Mouse (Mus musculus) hindlimb bud, embryonic 11.5 days (tissue): ENCODE measurements around the gene Mmp9.

Experiments used
- DNase-seq: peaks from one replicate; pipeline ENCODE4 v3.0.0-alpha.2; 2012; ENCODE audit warnings: low read depth, low spot score; ENCODE audit errors: extremely low spot score

Mmp9 gene

DNA sequence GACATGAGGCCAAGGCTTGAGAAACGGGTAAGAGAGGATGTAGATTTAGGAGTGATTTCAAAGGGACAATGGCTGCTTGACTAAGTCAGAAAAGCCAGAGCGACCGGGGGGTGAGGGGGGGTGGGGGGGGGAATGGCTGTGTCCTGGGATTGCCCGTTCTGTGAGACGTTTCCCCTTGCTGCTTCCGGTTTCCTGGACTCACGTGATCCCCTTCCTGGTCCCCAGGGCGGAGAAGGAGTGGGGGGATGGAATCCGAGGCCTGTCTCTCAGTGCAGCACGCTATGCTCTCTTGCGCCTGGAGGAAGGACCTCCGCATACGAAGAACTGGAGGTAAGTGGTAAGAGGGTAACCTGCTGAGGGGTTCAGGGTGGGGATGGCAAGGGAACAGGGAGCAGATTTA, 48.2 kb downstream of the Mmp9 start:
- DNase-seq = no peak

DNA sequence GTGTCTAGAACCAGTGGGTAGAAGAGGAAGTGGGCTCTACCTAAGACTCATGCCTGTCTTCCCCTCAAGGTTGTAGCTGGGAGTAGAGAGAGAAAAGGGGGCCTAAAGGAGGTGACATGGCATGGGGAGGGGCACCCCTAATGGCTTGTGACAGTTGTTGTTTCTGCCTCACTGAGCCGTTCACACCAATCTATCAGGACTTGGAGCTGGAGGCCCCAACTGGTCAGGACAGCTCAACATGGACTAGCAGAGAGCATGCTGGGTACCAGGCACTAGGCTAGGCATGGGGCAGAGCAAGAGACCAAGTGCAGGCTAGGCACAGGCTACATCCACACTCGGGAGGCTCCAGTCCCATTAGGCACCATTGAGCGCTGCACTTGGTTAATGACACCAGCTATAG, 50.5 kb downstream of the Mmp9 start:
- DNase-seq = no peak

DNA sequence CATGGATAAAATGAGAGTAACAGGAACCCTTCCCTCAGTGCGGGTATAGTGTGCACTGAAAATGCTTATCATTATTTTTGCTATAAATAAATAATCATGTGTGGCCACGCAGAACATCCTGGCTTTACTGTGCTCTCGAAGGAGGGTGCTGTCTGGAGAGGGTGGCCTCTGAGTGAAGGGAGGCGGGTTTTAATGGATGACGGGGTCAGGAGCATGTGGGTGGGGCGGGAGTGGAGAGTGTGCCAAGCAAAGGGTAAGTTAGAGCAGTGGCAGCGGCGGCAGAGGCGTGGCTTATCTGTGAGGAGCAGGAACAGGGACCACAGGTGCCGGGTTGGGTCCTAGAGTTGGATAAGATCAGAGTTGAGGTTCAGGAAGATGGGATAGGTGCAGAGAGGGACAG, 51.2 kb downstream of the Mmp9 start:
- no peak for DNase-seq

DNA sequence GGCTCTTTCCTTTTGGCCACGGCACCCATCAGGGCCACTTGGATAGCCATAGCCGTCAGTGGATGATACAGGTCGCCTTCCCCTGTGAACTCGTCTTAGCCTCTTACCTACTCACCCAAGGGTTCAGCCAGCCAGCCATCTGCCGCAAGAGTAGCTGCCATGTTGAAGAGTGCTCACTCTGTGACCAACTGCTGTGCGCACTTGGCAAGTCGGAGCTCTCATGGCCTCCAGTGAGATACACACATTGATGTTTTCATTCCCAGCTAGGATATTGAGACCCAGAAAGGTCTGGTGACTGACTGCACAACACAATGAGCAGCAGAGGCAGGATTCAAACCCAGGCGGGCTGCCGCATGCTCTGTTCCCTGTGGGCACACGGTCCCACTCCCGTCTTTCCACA, 53.6 kb downstream of the Mmp9 start:
- DNase-seq = no peak

DNA sequence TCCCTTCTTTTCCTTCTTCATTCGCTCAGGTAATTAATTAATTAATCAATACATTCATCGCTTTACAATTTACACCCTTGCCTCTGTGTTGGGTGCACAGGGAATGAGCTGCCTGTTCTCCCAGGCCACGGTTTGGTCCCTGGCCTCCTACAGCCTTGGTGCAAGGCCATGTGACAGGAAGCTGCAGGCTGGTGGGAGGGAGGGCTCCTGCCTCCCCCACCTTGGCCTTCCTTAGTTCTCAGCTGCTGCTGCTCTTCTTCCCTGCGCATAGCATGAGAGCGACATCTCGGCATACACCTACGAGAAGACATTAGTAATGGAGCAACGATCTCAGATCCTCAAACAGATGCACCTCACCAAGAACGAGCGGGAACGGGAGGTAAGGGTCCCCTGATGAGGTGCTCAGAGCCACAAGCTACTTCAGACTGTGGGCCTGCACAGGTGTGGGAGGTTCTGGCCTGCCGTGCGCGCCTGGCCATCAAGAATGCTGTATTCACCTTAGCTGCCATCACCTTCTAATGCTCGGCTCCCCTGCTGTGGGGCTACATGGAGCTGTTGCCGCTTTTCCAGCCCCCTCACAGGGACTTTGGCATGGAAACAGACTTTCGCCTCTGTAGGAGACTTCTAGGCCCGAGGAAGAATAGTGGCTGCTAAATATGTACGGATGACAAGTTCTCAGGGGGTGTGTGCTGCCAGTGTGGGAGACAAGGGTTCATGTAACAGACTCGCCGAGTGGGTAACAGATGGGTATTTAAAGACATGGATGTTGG, 54.3 kb downstream of the Mmp9 start:
- DNase-seq = no peak

DNA sequence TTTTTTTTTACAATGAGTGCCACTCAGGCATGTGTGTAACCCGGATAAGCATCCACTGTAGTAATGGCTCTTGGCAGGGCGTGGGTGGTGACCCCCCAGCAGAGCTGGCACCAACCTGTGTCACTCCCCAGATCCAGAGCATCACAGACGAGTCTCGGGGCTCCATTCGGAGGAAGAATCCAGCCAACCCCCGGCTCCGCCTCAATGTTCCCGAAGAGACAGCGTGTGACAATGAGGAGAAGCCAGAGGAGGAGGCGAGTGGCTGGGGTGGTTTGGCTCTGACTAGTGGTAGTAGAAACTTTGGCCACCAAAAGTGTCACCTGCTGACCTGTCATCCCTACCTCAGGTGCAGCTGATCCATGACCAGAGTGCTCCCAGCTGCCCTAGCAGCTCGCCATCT, 55.4 kb downstream of the Mmp9 start:
- DNase-seq = no peak

DNA sequence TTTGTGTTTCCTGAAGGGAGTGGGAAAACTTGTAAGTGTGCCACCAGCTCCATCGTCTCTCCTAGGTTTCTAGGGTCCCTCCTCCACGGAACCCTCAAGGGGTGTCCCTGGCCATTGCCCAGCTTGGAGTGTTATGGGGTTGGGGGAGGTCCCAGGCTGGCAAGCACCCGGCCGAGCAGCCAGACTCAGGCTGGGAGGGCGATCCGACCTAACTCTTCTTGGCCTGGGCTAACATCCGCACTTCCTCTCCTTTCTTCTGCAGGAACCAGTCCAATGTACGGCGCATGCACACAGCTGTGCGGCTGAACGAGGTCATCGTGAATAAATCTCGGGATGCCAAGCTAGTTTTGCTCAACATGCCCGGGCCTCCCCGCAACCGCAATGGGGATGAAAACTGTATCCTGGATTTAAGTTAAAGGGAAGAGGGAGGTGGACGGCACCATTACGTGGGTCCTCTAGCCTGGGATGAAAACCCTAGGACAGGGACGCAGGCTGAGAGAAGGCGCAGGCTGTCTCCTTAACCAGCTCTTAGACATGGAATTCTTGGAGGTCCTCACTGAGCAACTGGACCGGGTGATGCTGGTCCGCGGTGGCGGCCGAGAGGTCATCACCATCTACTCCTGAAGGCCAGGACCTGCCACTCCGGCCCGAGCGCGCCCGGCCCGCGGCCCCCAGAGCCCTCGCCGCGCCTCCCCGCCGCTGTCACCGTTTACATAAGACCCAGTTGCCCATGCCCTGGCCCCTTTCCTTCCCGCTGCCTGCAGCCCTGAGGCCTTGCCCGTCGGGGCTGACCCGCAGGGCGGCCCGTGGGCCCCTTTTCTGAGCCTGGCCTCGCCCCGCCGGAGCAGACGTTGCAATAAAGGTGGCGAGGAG, 56.5 kb downstream of the Mmp9 start:
- no peak for DNase-seq

DNA sequence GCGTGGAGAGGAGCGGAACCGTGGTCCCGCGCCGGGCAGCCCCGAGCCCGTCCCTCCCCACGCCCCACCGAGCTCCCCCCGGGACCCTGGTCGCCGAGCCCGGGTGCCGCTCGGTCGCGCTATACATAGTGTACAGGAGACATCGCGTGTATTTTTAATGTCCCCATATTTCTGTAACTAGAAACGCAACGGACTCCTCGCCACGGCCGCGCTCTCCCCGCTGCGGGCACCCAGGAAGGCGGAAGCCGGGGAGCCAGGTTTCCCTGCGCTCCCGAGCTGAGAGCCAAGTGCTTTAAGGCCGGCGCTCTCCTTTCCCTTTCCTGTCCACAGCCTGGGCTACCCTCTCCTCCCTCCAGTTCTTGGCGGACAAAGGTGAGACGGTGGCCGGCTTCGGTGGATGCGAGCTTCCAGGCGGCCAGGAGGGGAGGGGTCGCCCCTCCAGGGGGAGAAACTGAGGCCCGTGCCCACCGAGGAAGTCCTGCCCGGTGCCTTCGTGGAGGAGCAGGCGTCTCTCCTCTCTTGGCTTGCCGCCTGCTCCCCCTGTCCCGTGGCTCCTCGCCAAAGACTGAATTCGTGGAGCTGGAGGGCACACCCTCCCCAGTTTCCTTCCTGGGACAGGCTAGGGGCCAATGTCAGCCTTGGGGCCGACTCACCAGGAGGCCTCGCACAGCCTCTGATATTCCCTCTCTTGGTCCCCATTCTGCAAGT, 57.3 kb downstream of the Mmp9 start:
- DNase-seq = no peak

DNA sequence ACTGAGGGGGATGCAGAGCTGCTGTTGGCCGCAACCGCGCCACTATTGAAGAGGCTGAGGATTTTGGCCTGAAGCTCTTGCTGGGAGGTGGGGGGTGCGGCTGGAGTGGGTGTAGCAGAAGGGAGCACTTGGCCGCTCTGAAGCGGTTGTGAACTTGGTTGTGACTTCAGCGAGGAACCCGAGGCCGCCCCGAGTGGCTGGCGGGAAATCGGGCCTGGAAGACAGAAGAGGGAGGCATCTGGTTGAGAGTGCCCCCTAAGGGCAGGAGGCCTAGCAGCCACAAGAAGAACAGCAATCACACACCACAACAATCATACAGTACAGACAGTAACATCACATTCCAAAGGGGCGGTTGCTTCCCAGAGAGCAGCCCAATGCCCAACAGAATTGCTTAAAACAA, 61.4 kb downstream of the Mmp9 start:
- DNase-seq = no peak

DNA sequence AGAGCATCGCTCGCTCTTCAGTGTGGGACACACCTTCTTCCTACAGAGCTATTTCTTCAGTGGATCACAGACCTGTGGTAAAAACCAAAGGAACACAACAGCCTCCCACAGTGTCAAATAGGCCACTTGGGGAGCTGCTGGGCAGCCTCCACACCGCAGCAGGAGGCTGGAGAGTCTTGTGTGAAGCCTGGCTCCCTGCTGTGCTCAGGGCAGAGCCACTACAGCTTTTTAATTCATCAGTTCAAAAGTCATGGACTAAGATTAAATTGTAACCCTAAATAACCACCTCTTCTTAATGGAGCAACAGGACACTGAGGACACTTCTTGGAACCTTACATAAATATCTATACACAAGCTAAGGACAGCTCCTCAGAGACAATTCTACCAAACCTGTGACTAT, 62.5 kb downstream of the Mmp9 start:
- no peak for DNase-seq

DNA sequence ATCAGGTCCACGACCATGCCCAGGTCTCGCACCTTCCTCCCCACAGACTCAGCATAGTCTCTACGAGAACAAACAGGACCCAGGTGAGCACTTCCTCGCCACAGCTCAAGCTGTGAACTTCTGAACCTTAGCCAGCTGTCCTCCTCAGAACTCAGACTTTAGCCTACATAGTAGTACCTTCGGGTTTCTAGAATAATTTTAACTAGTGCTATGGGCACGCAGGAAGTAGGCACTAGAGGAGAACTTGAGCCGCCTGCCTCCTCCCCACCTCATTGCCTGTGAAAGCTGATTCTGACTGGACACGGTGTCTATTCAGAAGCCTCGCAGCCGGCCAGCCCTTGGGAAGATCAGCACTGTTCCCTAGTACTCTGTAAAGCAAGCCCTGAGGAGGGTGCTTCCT, 63.7 kb downstream of the Mmp9 start:
- DNase-seq = no peak
